Mouse (Mus musculus): Measurements from ENCODE around the gene Gpr15.

Gpr15 gene

GRCm38 (mm10) chr16:58671212-58671985 is 47.5 kb downstream of the Gpr15 start:
- DNase-seq (ENCODE audit: low read depth in 2 of 2, low spot score in 2 of 2): no peak

GRCm38 (mm10) chr16:58670643-58671042 is 48.2 kb downstream of the Gpr15 start:
- DNase-seq (ENCODE audit: low read depth in 2 of 2, low spot score in 2 of 2): peak in 1 of 2 experiments; percentile 5

GRCm38 (mm10) chr16:58669917-58670630 is 48.8 kb downstream of the Gpr15 start, which contains the start of gene Cpox:
Gene Cpox (plus strand): TSS chr16:58670292.
- peak; percentile 47 to 53 for DNase-seq (ENCODE audit: low read depth in 2 of 2, low spot score in 2 of 2)

- no peak for DNase-seq (ENCODE audit: low read depth in 2 of 2, low spot score in 2 of 2)
Observed at GRCm38 (mm10) chr16:58669264-58669663, 49.6 kb downstream of the Gpr15 start.

- no peak for DNase-seq (ENCODE audit: low read depth in 2 of 2, low spot score in 2 of 2)
Observed at GRCm38 (mm10) chr16:58668586-58668985, 50.3 kb downstream of the Gpr15 start.

All from CD8-positive naive resting alpha-beta T cell, adult 2 months (primary cell).